Mouse (Mus musculus) frontal cortex, postnatal 25 days (tissue): Measurements from ENCODE around the gene Car14.
"Not testable (repeated sequence)": the region's sequence is repeated elsewhere in the genome, so short reads cannot be mapped to it uniquely, and the experiment has no call there.

Source experiments
- DNase-seq, 2 experiments: peaks; one replicate each; pipeline ENCODE4 v3.0.0; 2022; ENCODE audit warnings: low spot score in 2 of 2

Gene Car14

GRCm38 (mm10) chr3:95925087-95925486, 20.6 kb upstream of the Car14 start:
- DNase-seq: no peak

GRCm38 (mm10) chr3:95924185-95924584, 19.7 kb upstream of the Car14 start:
- no peak for DNase-seq

GRCm38 (mm10) chr3:95923429-95923828, 18.9 kb upstream of the Car14 start:
- DNase-seq: not testable (repeated sequence)

GRCm38 (mm10) chr3:95920532-95920931, 16.0 kb upstream of the Car14 start:
- not testable (repeated sequence) for DNase-seq

- no peak for DNase-seq
These were observed 12.3 kb upstream of the Car14 start for GRCm38 (mm10) chr3:95916760-95917159.

GRCm38 (mm10) chr3:95914706-95915105, 10.2 kb upstream of the Car14 start:
- DNase-seq: no peak

GRCm38 (mm10) chr3:95907613-95908012, 3.1 kb upstream of the Car14 start:
- no peak for DNase-seq

GRCm38 (mm10) chr3:95906860-95907259, 2.4 kb upstream of the Car14 start:
- DNase-seq: no peak

- DNase-seq: no peak
These were observed 1.5 kb upstream of the Car14 start for GRCm38 (mm10) chr3:95905940-95906492.

- DNase-seq: no peak
These were observed 852 bp upstream of the Car14 start for GRCm38 (mm10) chr3:95905146-95905939.

GRCm38 (mm10) chr3:95903753-95904502, 563 bp downstream of the Car14 start:
- DNase-seq: no peak

- DNase-seq: no peak
These were observed 1.8 kb downstream of the Car14 start for GRCm38 (mm10) chr3:95902643-95903042.

- DNase-seq: no peak
These were observed 2.2 kb downstream of the Car14 start for GRCm38 (mm10) chr3:95902373-95902625.

GRCm38 (mm10) chr3:95901616-95902372, 2.7 kb downstream of the Car14 start:
- DNase-seq: no peak

GRCm38 (mm10) chr3:95899800-95900524, 4.5 kb downstream of the Car14 start:
- no peak for DNase-seq

GRCm38 (mm10) chr3:95895501-95895900, 9.0 kb downstream of the Car14 start:
- not testable (repeated sequence) for DNase-seq

- no peak for DNase-seq
These were observed 10.0 kb downstream of the Car14 start for GRCm38 (mm10) chr3:95894317-95895160.

- peak; percentile 80 to 88 for DNase-seq
These were observed 10.7 kb downstream of the Car14 start, which contains the start of gene Aph1a for GRCm38 (mm10) chr3:95893606-95894316. Gene Aph1a (plus strand): TSS chr3:95893969.

GRCm38 (mm10) chr3:95893126-95893525, 11.4 kb downstream of the Car14 start:
- no peak for DNase-seq
